Mouse (Mus musculus): ENCODE measurements around the gene Atp2a3. TPM values are rescaled to one million over a fixed set of nuclear protein-coding genes. Genes with fewer than 3 reads are reported as not detected.
A peak's percentile ranks its signal among the peaks of the same experiment; 100 is the strongest.

Atp2a3 gene
- polyA plus RNA-seq, 1 experiment = 4.9 TPM

DNA sequence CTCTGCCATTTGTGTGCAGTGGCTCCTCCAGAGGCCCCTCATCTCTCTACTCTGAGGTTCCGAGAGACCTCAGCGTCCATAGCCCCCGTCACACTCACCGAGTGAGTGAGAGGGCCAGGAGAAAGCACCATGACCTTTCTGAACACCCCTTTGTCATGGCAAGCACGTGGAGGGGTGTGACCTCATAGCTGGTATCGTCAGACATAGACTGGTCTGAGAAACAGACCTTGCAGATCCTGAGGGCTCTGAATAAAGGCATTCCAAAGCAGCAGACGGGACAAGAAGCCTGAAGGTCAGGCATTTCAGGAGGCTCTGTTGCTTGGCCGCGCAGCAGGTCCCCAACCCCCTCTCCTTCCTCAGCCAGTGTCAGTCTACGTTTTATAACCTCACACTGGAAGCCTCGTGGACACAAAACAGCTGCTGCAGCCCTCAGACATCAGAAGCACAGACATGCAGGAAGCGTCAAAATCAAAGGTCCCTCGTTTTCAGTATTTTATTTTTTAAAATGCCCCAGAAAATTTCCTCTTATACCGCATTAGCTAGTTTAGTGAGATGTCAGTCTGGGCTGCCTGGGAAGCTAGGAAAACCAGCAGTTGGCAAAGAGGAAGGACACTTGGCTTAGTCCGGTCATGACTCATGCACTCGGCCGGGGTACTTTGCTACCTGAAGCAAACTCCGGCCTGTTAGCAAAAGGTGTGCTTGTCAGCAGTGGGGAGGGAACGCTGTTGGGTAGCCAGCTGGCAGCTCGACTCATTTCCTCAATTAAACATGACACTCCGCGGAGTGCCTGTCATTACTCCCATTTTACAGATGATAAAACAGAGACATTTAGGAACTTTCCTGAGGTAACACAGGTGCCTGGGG lies 9.6 kb upstream of the Atp2a3 start:
- Histone ChIP-seq H3K36me3 (ENCODE audit: control insufficient read depth, insufficient read depth, low read length) (no peaks in the 10 kb centered on the region), H3K4me1 (ENCODE audit: control insufficient read depth, insufficient read depth, low read length) (peaks cover 6% of the 10 kb centered on the region), H3K27me3 (ENCODE audit: control insufficient read depth, insufficient read depth, low read length) (no peaks in the 10 kb centered on the region), H3K4me3 (ENCODE audit: control insufficient read depth, low read depth, low read length) (no peak overlapping the region), H3K27ac (ENCODE audit: control insufficient read depth, insufficient read depth, low read depth, low read length) (no peak overlapping the region)
- TF ChIP-seq CTCF (IDR thresholded peaks at IDR 0.05; ENCODE audit: control insufficient read depth, insufficient read depth, insufficient replicate concordance, low read depth, low read length) = no peak
- no peak for TF ChIP-seq POLR2A (IDR thresholded peaks at IDR 0.05; ENCODE audit: control insufficient read depth, low read depth, low read length)

DNA sequence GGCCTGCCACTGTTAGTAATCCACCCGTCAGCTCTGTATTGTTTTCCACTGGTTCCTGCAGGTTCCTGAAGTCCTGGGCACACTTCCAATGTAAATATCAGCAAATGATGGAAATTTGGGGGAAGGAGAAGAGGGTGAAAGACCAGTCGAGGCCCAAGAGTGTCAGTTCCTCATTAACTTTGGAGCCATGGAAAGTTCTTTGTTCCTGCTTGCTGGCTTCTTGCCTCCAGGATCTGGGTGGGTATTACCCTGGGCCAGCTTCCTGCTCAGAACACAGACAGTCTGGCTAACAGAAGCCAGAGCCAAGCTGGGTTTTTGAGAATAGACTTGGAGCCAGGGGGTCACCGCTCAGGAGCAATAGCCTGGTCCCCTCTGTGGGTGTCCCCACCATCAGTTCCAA lies 8.7 kb upstream of the Atp2a3 start:
- H3K4me3 ChIP-seq (ENCODE audit: control insufficient read depth, low read depth, low read length) = no peak overlapping the region
- H3K36me3 ChIP-seq (ENCODE audit: control insufficient read depth, insufficient read depth, low read length) = no peaks in the 10 kb centered on the region
- TF ChIP-seq POLR2A (IDR thresholded peaks at IDR 0.05; ENCODE audit: control insufficient read depth, low read depth, low read length) (no peak), CTCF (IDR thresholded peaks at IDR 0.05; ENCODE audit: control insufficient read depth, insufficient read depth, insufficient replicate concordance, low read depth, low read length) (no peak)
- H3K27me3 ChIP-seq (ENCODE audit: control insufficient read depth, insufficient read depth, low read length) = no peaks in the 10 kb centered on the region
- no peak overlapping the region for H3K27ac ChIP-seq (ENCODE audit: control insufficient read depth, insufficient read depth, low read depth, low read length)
- peaks cover 6% of the 10 kb centered on the region for H3K4me1 ChIP-seq (ENCODE audit: control insufficient read depth, insufficient read depth, low read length)

DNA sequence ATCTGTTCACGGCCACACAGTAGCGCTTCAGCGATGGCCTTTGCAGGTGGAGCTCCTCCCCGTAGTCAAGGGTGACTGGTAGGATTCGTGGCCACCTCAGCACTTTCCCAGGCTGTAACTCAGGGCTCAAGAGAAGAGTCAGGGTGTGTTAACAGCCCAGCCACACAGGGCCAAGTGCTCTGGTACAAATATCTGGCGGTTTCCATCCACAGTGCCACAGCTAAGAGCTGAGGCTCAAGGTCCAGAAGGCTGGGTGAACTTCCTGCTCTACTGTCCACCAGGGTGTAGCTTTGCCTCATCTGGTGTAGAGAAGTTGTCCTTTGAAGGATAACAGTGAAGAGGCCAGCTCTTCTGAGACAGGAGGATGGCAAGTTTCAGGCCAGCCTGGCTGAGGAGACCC lies 8.3 kb upstream of the Atp2a3 start:
- no peak for TF ChIP-seq CTCF (IDR thresholded peaks at IDR 0.05; ENCODE audit: control insufficient read depth, insufficient read depth, insufficient replicate concordance, low read depth, low read length)
- TF ChIP-seq POLR2A (IDR thresholded peaks at IDR 0.05; ENCODE audit: control insufficient read depth, low read depth, low read length) = no peak
- H3K4me3 ChIP-seq (ENCODE audit: control insufficient read depth, low read depth, low read length) = peak overlapping the region; percentile 9; the same call in 1 of the 2 replicates
- no peak overlapping the region for H3K27ac ChIP-seq (ENCODE audit: control insufficient read depth, insufficient read depth, low read depth, low read length)
- no peaks in the 10 kb centered on the region for H3K27me3 ChIP-seq (ENCODE audit: control insufficient read depth, insufficient read depth, low read length)
- H3K4me1 ChIP-seq (ENCODE audit: control insufficient read depth, insufficient read depth, low read length) = peaks cover 6% of the 10 kb centered on the region
- H3K36me3 ChIP-seq (ENCODE audit: control insufficient read depth, insufficient read depth, low read length) = no peaks in the 10 kb centered on the region

DNA sequence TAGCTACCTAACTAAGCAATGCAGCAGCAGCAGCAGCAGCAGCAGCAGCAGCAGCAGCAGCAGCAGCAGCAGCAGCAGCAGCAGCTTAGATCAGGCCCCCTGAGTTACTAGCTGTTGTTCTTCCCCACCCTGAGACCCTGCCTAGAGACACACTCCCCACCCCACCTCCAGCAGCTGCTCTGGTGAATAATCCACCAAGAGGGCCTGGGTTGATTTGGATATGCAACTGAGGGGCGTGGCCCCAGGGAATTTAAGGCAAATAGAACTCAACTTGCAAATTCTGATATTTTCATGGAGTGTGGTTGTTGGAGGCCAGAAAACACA lies 7.9 kb upstream of the Atp2a3 start:
- H3K27me3 ChIP-seq (ENCODE audit: control insufficient read depth, insufficient read depth, low read length) = no peaks in the 10 kb centered on the region
- no peak overlapping the region for H3K27ac ChIP-seq (ENCODE audit: control insufficient read depth, insufficient read depth, low read depth, low read length)
- no peaks in the 10 kb centered on the region for H3K36me3 ChIP-seq (ENCODE audit: control insufficient read depth, insufficient read depth, low read length)
- TF ChIP-seq CTCF (IDR thresholded peaks at IDR 0.05; ENCODE audit: control insufficient read depth, insufficient read depth, insufficient replicate concordance, low read depth, low read length) = no peak
- TF ChIP-seq POLR2A (IDR thresholded peaks at IDR 0.05; ENCODE audit: control insufficient read depth, low read depth, low read length) = no peak
- H3K4me1 ChIP-seq (ENCODE audit: control insufficient read depth, insufficient read depth, low read length) = peaks cover 6% of the 10 kb centered on the region
- peak overlapping the region; percentile 9 for H3K4me3 ChIP-seq (ENCODE audit: control insufficient read depth, low read depth, low read length)

DNA sequence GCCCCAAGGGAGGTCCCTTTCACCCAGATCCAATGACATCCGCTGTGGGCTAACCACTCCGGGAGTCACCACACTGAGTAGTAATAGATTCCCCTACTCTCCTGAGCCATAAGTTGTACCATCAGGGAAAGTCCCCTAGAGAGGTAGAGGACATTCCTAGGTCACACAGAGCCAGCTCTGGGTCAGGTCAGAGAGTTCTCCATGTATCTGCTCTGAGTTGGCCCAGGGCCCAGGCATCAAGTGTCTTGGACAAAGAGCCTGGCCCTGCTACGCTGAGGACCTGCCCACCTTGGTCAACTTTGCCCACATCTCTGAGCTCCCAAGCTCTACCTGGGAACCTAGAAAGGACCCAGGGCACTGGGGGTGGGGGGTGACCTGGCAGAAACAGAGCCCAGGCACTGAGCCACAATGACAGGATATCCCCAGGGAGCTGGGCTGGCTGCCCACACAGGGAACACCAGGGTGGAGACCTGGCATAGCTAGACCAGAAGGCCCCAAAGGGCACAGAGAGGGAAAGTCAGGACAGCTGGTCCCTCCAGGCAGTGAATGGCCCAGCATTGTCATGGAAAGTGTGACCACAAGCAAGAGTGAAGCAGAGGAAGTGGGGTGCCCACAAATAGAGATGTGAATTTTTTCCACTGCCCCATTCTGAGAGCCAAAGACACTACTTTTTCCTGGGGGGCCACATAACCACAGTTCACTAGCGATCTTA lies 7.4 kb upstream of the Atp2a3 start:
- Histone ChIP-seq H3K27me3 (ENCODE audit: control insufficient read depth, insufficient read depth, low read length) (no peaks in the 10 kb centered on the region), H3K4me1 (ENCODE audit: control insufficient read depth, insufficient read depth, low read length) (peaks cover 6% of the 10 kb centered on the region), H3K36me3 (ENCODE audit: control insufficient read depth, insufficient read depth, low read length) (no peaks in the 10 kb centered on the region), H3K27ac (ENCODE audit: control insufficient read depth, insufficient read depth, low read depth, low read length) (no peak overlapping the region), H3K4me3 (ENCODE audit: control insufficient read depth, low read depth, low read length) (peak overlapping the region; percentile 9)
- TF ChIP-seq CTCF (IDR thresholded peaks at IDR 0.05; ENCODE audit: control insufficient read depth, insufficient read depth, insufficient replicate concordance, low read depth, low read length) = no peak
- TF ChIP-seq POLR2A (IDR thresholded peaks at IDR 0.05; ENCODE audit: control insufficient read depth, low read depth, low read length) = no peak

DNA sequence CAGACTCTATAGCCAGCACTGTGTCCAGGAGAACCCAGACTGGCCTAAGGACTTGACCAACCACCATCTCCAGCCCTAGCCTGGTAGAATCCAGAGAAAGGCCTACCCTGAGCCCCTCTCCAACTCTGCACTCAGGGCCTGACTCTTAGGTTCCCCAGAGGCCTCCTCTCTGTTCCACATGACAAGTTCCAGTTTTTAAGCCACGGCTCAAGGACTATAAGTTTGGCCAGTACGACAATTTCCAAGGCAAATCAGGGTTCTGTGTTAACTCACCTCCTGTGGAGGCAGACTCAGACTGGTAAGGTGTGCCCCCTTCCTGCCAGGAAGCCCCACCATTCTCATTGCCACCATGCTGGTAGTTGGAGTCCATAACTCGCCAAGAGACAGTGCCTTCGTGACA lies 6.8 kb upstream of the Atp2a3 start:
- peaks cover 6% of the 10 kb centered on the region for H3K4me1 ChIP-seq (ENCODE audit: control insufficient read depth, insufficient read depth, low read length)
- no peak overlapping the region for H3K4me3 ChIP-seq (ENCODE audit: control insufficient read depth, low read depth, low read length)
- H3K27ac ChIP-seq (ENCODE audit: control insufficient read depth, insufficient read depth, low read depth, low read length) = no peak overlapping the region
- no peaks in the 10 kb centered on the region for H3K36me3 ChIP-seq (ENCODE audit: control insufficient read depth, insufficient read depth, low read length)
- TF ChIP-seq POLR2A (IDR thresholded peaks at IDR 0.05; ENCODE audit: control insufficient read depth, low read depth, low read length) (no peak), CTCF (IDR thresholded peaks at IDR 0.05; ENCODE audit: control insufficient read depth, insufficient read depth, insufficient replicate concordance, low read depth, low read length) (no peak)
- H3K27me3 ChIP-seq (ENCODE audit: control insufficient read depth, insufficient read depth, low read length) = no peaks in the 10 kb centered on the region

DNA sequence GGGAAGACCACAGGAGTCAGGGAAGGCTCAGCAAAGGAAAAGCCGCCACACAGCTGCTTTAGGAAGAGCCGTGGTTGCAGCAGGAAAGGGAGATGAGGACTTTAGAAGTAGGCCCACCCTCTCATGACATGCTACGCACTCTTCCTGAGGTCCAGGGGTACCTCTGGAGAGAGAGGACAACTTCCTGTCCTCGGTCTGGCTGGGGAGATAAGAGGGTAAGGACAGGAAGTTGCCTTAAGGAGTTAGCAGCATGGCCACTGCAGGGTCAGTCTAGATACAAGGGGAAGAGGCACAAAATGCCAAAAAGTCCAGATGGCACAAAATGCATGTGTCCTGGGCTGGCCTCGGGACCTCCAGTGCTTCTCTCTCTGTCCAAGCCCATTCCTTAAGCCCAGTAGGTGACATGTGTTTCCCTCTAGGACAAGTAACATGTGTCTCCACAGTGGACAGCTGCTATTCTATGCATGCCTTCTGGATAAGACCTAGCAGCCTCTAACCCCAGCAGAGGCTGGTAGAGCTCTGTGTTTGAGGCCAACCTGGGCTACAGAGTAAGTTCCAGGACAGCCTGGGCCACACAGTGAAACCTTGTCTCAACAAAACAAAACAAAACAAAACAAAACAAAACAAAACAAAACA lies 5.5 kb upstream of the Atp2a3 start:
- H3K4me1 ChIP-seq (ENCODE audit: control insufficient read depth, insufficient read depth, low read length) = peaks cover 10% of the 10 kb centered on the region
- H3K27ac ChIP-seq (ENCODE audit: control insufficient read depth, insufficient read depth, low read depth, low read length) = no peak overlapping the region
- no peak overlapping the region for H3K4me3 ChIP-seq (ENCODE audit: control insufficient read depth, low read depth, low read length)
- TF ChIP-seq POLR2A (IDR thresholded peaks at IDR 0.05; ENCODE audit: control insufficient read depth, low read depth, low read length) (no peak), CTCF (IDR thresholded peaks at IDR 0.05; ENCODE audit: control insufficient read depth, insufficient read depth, insufficient replicate concordance, low read depth, low read length) (no peak)
- no peaks in the 10 kb centered on the region for H3K36me3 ChIP-seq (ENCODE audit: control insufficient read depth, insufficient read depth, low read length)
- H3K27me3 ChIP-seq (ENCODE audit: control insufficient read depth, insufficient read depth, low read length) = no peaks in the 10 kb centered on the region

Measured in testis, adult 2 months (tissue).